Mouse (Mus musculus) lung, postnatal 0 days (tissue): ENCODE measurements around the gene Cdpf1. TPM values are rescaled to one million over a fixed set of nuclear protein-coding genes. Genes with fewer than 3 reads are reported as not detected.

Experiments used
- ATAC-seq: fragments of 200-750 bp; cut with Nextera tagmentation; 2 replicates; pipeline ENCODE4 v1.8.0; 2017; ENCODE audit warnings: moderate library complexity
- DNase-seq: peaks from one replicate; pipeline ENCODE4 v3.0.0-alpha.2; 2016; ENCODE audit warnings: low spot score
- H3K27ac ChIP-seq: fragments of 300-500 bp; sonication (generic); 2 replicates; pipeline ENCODE4 v1.5.1; 2014; ENCODE audit warnings: antibody characterized with exemption, mild to moderate bottlenecking, low read length, mixed read lengths
- H3K27me3 ChIP-seq: fragments of 300-500 bp; sonication (generic); replicated peaks from 2 replicates; pipeline ENCODE4 v1.6.1; 2014; ENCODE audit warnings: low read length, mixed read lengths; ENCODE audit not compliant: insufficient read depth
- H3K36me3 ChIP-seq: fragments of 300-500 bp; sonication (generic); 2 replicates; pipeline ENCODE4 v1.6.1; 2014; ENCODE audit warnings: low read length, mixed read lengths; ENCODE audit not compliant: insufficient read depth
- H3K4me1 ChIP-seq: fragments of 300-500 bp; sonication (generic); 2 replicates; pipeline ENCODE4 v1.6.1; 2014; ENCODE audit warnings: antibody characterized with exemption, low read depth, low read length, mixed read lengths; ENCODE audit not compliant: insufficient read depth
- H3K4me2 ChIP-seq: fragments of 300-500 bp; sonication (generic); replicated peaks from 2 replicates; pipeline ENCODE4 v1.6.1; 2014; ENCODE audit warnings: low read depth, mild to moderate bottlenecking, low read length, moderate library complexity, mixed read lengths
- H3K4me3 ChIP-seq: fragments of 300-500 bp; sonication (generic); 2 replicates; pipeline ENCODE4 v1.5.1; 2014; ENCODE audit warnings: low read depth, low read length
- H3K9ac ChIP-seq: fragments of 300-500 bp; sonication (generic); replicated peaks from 2 replicates; pipeline ENCODE4 v1.6.1; 2014; ENCODE audit warnings: low read depth, mild to moderate bottlenecking
- H3K9me3 ChIP-seq: fragments of 300-500 bp; sonication (generic); 2 replicates; pipeline ENCODE4 v1.6.1; 2016; ENCODE audit warnings: low read length, mixed read lengths
- CTCF ChIP-seq: IDR thresholded peaks from 2 replicates; pipeline ENCODE4 v1.5.1; 2016; ENCODE audit warnings: antibody characterized with exemption, mild to moderate bottlenecking
- EP300 ChIP-seq: IDR thresholded peaks from 2 replicates; pipeline ENCODE4 v1.6.1; 2016; ENCODE audit warnings: antibody characterized with exemption, mild to moderate bottlenecking, control low read depth
- WGBS: fragments of 180-500 bp; shearing (Covaris S2); extraction: QIAGEN DNeasy Blood & Tissue Kit; methylation state at CpG from one replicate; pipeline ENCODE4 v1.1.7; 2014; 5-methylcytosine and 5-hydroxymethylcytosine counted together
- polyA plus RNA-seq: library from polyadenylated mRNA; unstranded; fragments of >200 nt; fragmentation: Nextera tagmentation; extraction: Ambion mirVana; gene quantifications from 2 replicates; pipeline ENCODE4 v1.2.1, GENCODE M21; 2015

The Cdpf1 gene
- polyA plus RNA-seq, 1 experiment from 2014 or later: 48.3 TPM

GRCm38 (mm10) chr15:85774419-85774818 lies 37.1 kb downstream of the Cdpf1 start:
- H3K9ac ChIP-seq: no peak overlapping the region
- no peak for TF ChIP-seq EP300
- no peak for TF ChIP-seq CTCF
- DNase-seq (no peak), ATAC-seq (no peak)
- no peak overlapping the region for H3K27ac ChIP-seq
- no peaks in the 10 kb centered on the region for H3K4me1 ChIP-seq
- H3K4me3 ChIP-seq: no peak overlapping the region
- no peaks in the 10 kb centered on the region for H3K27me3 ChIP-seq
- H3K4me2 ChIP-seq: no peak overlapping the region
- H3K36me3 ChIP-seq: no peaks in the 10 kb centered on the region
- 82% methylated on average over 9 of the region's 9 CpGs for WGBS
- no peaks in the 10 kb centered on the region for H3K9me3 ChIP-seq

- DNase-seq (no peak), ATAC-seq (no peak)
- no peaks in the 10 kb centered on the region for H3K36me3 ChIP-seq
- H3K9ac ChIP-seq: no peak overlapping the region
- no peak overlapping the region for H3K27ac ChIP-seq
- TF ChIP-seq CTCF (no peak), EP300 (no peak)
- no peak overlapping the region for H3K4me2 ChIP-seq
- H3K4me1 ChIP-seq: no peaks in the 10 kb centered on the region
- no peaks in the 10 kb centered on the region for H3K9me3 ChIP-seq
- no peaks in the 10 kb centered on the region for H3K27me3 ChIP-seq
- H3K4me3 ChIP-seq: no peak overlapping the region
- 72% methylated on average over 11 of the region's 11 CpGs for WGBS
Observed at GRCm38 (mm10) chr15:85772146-85772740, 39.3 kb downstream of the Cdpf1 start.

- no peak overlapping the region for H3K9ac ChIP-seq
- no peak overlapping the region for H3K27ac ChIP-seq
- ATAC-seq (no peak), DNase-seq (no peak)
- H3K9me3 ChIP-seq: no peaks in the 10 kb centered on the region
- H3K4me3 ChIP-seq: no peak overlapping the region
- WGBS: 77% methylated on average over 17 of the region's 17 CpGs
- H3K4me2 ChIP-seq: no peak overlapping the region
- no peaks in the 10 kb centered on the region for H3K27me3 ChIP-seq
- H3K4me1 ChIP-seq: no peaks in the 10 kb centered on the region
- no peaks in the 10 kb centered on the region for H3K36me3 ChIP-seq
- TF ChIP-seq CTCF (no peak), EP300 (no peak)
Observed at GRCm38 (mm10) chr15:85771306-85772121, 40.0 kb downstream of the Cdpf1 start.

GRCm38 (mm10) chr15:85768991-85769390 lies 42.5 kb downstream of the Cdpf1 start:
- Histone ChIP-seq H3K4me1 (no peaks in the 10 kb centered on the region), H3K4me3 (no peak overlapping the region), H3K9ac (no peak overlapping the region), H3K27ac (no peak overlapping the region), H3K4me2 (no peak overlapping the region), H3K36me3 (no peaks in the 10 kb centered on the region), H3K27me3 (no peaks in the 10 kb centered on the region), H3K9me3 (no peaks in the 10 kb centered on the region)
- WGBS: 86% methylated on average over 8 of the region's 8 CpGs
- TF ChIP-seq EP300: no peak
- no peak for TF ChIP-seq CTCF
- ATAC-seq (no peak), DNase-seq (no peak)

GRCm38 (mm10) chr15:85766677-85767076 lies 44.8 kb downstream of the Cdpf1 start:
- 86% methylated on average over 5 of the region's 5 CpGs for WGBS

GRCm38 (mm10) chr15:85765022-85765421 lies 46.5 kb downstream of the Cdpf1 start:
- Histone ChIP-seq H3K4me2 (no peak overlapping the region), H3K27me3 (no peaks in the 10 kb centered on the region), H3K4me1 (no peaks in the 10 kb centered on the region), H3K36me3 (no peaks in the 10 kb centered on the region), H3K4me3 (no peak overlapping the region), H3K9me3 (no peaks in the 10 kb centered on the region), H3K9ac (no peak overlapping the region), H3K27ac (no peak overlapping the region)
- TF ChIP-seq CTCF: no peak
- TF ChIP-seq EP300: no peak
- no peak for DNase-seq
- WGBS: 50% methylated on average over 3 of the region's 3 CpGs
- ATAC-seq: no peak

More at GRCm38 (mm10) chr15:85766677-85767076, 44.8 kb downstream of the Cdpf1 start:
- Histone ChIP-seq H3K27me3 (no peaks in the 10 kb centered on the region), H3K27ac (no peak overlapping the region), H3K36me3 (no peaks in the 10 kb centered on the region), H3K9ac (no peak overlapping the region), H3K4me2 (no peak overlapping the region), H3K4me1 (no peaks in the 10 kb centered on the region), H3K4me3 (no peak overlapping the region), H3K9me3 (no peaks in the 10 kb centered on the region)
- TF ChIP-seq EP300 (no peak), CTCF (no peak)
- ATAC-seq: no peak
- DNase-seq: no peak
